Mouse (Mus musculus): ENCODE results near the gene Igdcc3. TPM values are rescaled to one million over a fixed set of nuclear protein-coding genes. Genes with fewer than 3 reads are reported as not detected.

Igdcc3 gene
- polyA plus RNA-seq, 1 experiment from 2014 or later = 208 TPM

DNA sequence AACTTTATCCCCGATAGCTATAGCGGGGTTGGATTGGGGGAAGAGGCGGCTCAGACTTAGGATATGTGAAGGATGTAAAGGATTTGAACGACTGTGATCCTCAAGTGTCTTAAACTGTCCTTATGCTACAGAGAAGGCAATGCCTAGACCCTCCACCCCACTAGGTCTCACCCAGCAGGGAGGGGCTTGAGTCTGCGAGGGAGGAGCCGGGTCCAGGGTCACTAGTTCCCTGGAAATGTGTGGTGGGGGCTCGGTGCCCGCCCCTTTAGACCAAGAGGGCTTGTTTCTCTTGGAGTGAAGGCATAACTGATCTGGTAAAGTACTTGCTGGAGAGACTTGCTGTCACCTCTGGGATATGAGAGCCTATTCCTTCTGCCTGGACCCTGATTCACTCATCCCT is 1.4 kb downstream of the Igdcc3 start:
- Histone ChIP-seq H3K27me3 (ENCODE audit: poor library complexity, severe bottlenecking) (peaks cover 29% of the 10 kb centered on the region), H3K4me1 (peaks cover 85% of the 10 kb centered on the region), H3K4me3 (peak overlapping the region; percentile 80), H3K9me3 (no peaks in the 10 kb centered on the region), H3K36me3 (replicated peaks) (peaks cover 48% of the 10 kb centered on the region), H3K27ac (peak overlapping the region; percentile 97)
- DNase-seq (ENCODE audit: extremely low spot score, low spot score) = peak; percentile 59
- 0% methylated on average over 8 of the region's 8 CpGs for WGBS

DNA sequence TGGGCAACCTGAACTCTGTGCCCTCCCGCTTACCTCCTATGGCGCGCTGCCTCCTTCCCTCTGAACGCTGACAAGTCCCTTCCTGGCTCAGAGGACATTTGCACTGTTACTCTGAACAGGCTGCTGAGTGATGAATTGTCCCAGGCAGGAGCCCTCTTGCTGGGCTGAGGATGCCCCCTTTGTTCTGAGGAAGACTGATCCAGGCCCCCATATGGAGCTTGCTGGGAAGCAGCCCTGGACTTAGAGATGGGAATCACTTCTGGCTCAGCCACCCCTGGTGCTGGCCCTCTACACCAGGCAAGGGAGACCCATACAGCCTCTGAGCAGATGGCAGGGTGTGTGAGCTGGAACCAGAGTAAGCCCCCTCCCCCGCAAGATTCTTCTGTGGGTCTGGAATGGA is 5.0 kb downstream of the Igdcc3 start:
- peak overlapping the region; percentile 65 for H3K27ac ChIP-seq
- H3K36me3 ChIP-seq (replicated peaks) = peaks cover 84% of the 10 kb centered on the region
- WGBS = 44% methylated on average over 5 of the region's 5 CpGs

DNA sequence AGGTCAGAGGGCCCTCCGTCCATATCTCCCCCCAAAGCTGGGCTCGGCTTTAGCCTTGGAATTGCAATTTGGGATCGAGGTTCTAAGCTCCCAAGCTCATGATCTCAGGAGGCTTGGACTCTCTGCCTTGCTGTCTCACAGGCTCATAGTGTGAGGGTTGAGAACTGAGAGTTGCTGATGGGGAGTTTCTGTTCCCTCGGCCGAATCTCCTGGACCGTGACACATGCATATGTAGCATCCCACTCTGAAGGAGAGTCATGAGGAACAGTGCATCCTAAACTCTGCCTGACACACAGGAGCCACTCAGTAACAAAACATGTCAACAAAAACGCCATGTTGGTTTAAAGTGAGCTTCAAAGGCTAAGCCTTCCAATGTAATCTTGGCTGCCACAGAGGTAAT is 7.5 kb downstream of the Igdcc3 start:
- Histone ChIP-seq H3K4me1 (peaks cover 99% of the 10 kb centered on the region), H3K27me3 (ENCODE audit: poor library complexity, severe bottlenecking) (no peaks in the 10 kb centered on the region), H3K4me3 (no peak overlapping the region), H3K36me3 (replicated peaks) (peaks cover 98% of the 10 kb centered on the region), H3K9me3 (no peaks in the 10 kb centered on the region), H3K27ac (peak overlapping the region; percentile 17; the same call in 1 of the 2 replicates)
- DNase-seq (ENCODE audit: extremely low spot score, low spot score) = no peak
- WGBS = 85% methylated on average over 7 of the region's 7 CpGs

More for the DNA sequence above, 5.0 kb downstream of the Igdcc3 start:
- peaks cover 92% of the 10 kb centered on the region for H3K4me1 ChIP-seq
- H3K9me3 ChIP-seq = no peaks in the 10 kb centered on the region
- H3K27me3 ChIP-seq (ENCODE audit: poor library complexity, severe bottlenecking) = 0 out of 2 replicates have a peak, but pooled peaks cover 7% of the 10 kb centered on the region
- H3K4me3 ChIP-seq = peak overlapping the region; percentile 0; the same call in 1 of the 2 replicates
- no peak for DNase-seq (ENCODE audit: extremely low spot score, low spot score)

DNA sequence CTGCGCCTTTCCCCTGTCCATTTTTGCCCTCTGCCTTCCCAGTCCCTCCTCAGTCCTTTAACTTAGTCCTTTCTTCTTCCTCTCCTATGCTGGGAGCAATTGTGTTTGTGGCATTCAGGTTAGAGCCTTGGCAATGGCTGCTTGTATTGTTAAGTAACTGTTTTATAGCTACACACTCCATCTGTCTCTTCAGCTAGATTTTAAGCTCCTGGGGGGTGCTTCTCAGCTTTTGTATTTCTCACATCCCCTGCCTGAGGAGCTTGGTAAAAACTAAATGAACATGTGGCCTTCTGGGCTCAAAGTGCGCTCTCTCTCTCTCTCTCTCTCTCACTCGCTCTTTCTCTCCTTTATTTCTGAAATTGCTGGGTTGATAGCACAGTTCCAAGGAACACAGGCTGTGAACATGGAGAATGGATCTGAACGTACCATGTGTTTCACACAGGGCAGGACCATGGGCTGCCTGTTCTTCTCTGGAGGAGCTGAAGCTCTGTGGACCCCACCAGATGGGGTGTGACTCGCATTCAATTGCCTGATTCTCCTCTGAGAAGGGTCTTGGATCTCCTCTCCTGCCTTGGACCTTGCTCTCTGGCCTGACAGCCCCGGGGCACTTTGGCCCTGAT is 11.8 kb downstream of the Igdcc3 start:
- no peak for DNase-seq (ENCODE audit: extremely low spot score, low spot score)
- H3K27ac ChIP-seq = peak overlapping the region; percentile 92
- peaks cover 98% of the 10 kb centered on the region for H3K36me3 ChIP-seq (replicated peaks)
- H3K27me3 ChIP-seq (ENCODE audit: poor library complexity, severe bottlenecking) = no peaks in the 10 kb centered on the region
- 23% methylated on average over 6 of the region's 6 CpGs for WGBS
- peak overlapping the region; percentile 36 for H3K4me3 ChIP-seq
- H3K9me3 ChIP-seq = no peaks in the 10 kb centered on the region
- H3K4me1 ChIP-seq = peaks cover 99% of the 10 kb centered on the region

DNA sequence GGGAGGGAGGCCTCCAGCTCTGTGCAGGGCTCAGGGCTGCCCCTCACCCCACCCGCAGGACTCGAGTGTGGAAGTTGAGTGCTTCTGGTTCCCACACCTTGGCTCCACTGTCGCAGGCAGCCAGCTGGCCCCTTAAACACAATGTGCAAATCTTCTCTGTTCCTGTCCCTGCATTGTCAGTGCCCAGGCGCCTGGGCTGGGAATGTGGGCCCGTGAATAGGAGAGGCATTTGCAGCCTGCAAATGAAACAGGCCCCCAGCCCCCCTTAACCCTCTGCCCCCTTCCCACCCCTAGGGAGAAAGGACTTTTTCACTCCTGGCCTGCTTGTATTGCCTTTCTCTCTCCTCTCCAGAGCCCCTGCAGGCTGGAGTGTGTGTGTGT is 12.3 kb downstream of the Igdcc3 start:
- Histone ChIP-seq H3K36me3 (replicated peaks) (peaks cover 98% of the 10 kb centered on the region), H3K4me1 (peaks cover 99% of the 10 kb centered on the region), H3K27ac (peak overlapping the region; percentile 92), H3K27me3 (ENCODE audit: poor library complexity, severe bottlenecking) (no peaks in the 10 kb centered on the region), H3K9me3 (no peaks in the 10 kb centered on the region), H3K4me3 (peak overlapping the region; percentile 36)
- WGBS = 2% methylated on average over 5 of the region's 5 CpGs
- DNase-seq (ENCODE audit: extremely low spot score, low spot score) = peak; percentile 77

DNA sequence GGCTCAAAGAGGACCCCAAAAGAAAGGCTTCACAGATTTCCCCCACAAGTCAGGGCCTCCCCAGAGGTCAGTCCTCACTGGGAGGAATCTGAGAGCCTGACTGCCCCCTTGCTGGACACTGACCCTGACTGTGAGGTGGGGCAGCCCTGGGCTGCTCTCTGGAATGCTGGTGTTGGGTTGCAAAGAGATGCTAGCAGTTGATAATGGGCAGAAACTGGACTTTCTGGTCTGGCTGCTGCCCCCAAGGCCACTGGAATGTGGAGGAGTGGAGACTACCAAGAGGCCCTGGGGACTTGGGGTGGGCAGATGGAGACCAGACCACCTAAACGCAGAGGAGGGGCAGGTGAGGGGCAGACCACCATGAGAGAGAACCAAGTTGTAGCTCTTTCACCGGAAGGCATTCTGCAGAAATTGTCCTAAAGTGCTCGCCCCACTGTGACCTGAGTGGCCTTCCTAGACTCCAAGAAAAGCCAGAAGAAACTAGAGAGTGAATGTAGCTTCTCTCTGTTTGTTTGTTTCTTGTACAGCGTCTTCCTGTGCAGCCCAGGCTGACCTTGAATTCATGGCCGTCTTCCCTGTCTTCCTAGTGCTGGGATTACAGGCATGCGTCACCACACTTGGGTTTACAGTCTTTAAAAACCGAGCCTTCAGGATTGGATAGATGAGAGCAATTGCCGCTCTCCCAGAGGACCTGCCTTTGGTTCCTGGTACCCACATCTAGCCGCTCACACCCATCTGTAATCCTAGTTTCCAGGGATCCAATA is 13.9 kb downstream of the Igdcc3 start:
- Histone ChIP-seq H3K36me3 (replicated peaks) (peaks cover 96% of the 10 kb centered on the region), H3K4me1 (peaks cover 99% of the 10 kb centered on the region), H3K27ac (peak overlapping the region; percentile 92), H3K4me3 (peak overlapping the region; percentile 16; the same call in 1 of the 2 replicates), H3K9me3 (no peaks in the 10 kb centered on the region), H3K27me3 (ENCODE audit: poor library complexity, severe bottlenecking) (no peaks in the 10 kb centered on the region)
- no peak for DNase-seq (ENCODE audit: extremely low spot score, low spot score)
- WGBS = 70% methylated on average over 9 of the region's 9 CpGs

DNA sequence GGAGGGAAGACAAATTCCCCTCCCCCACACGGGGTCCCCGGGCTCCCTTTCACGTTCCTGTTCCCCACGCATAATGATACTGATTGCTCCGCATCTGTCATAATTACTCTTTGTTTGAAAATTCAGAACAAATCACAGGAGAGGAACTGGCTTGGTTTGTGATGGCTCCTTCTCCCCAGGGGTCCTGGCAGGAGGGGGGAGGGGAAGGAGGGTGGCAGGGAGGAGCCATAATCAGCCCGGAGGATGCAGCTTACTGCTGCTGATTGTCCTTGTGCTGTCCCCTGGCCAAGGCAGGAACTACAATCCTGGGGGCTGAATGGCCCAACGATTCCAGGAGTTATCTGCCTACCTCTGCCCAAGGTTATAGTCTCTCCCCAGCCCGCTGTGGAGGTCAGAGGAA is 15.6 kb downstream of the Igdcc3 start:
- peak overlapping the region; percentile 92 for H3K27ac ChIP-seq
- H3K4me3 ChIP-seq = peak overlapping the region; percentile 24; the same call in 1 of the 2 replicates
- peaks cover 4% of the 10 kb centered on the region for H3K27me3 ChIP-seq (ENCODE audit: poor library complexity, severe bottlenecking)
- H3K36me3 ChIP-seq (replicated peaks) = peaks cover 85% of the 10 kb centered on the region
- WGBS = 7% methylated on average over 8 of the region's 8 CpGs
- no peaks in the 10 kb centered on the region for H3K9me3 ChIP-seq
- peaks cover 100% of the 10 kb centered on the region for H3K4me1 ChIP-seq
- no peak for DNase-seq (ENCODE audit: extremely low spot score, low spot score)

DNA sequence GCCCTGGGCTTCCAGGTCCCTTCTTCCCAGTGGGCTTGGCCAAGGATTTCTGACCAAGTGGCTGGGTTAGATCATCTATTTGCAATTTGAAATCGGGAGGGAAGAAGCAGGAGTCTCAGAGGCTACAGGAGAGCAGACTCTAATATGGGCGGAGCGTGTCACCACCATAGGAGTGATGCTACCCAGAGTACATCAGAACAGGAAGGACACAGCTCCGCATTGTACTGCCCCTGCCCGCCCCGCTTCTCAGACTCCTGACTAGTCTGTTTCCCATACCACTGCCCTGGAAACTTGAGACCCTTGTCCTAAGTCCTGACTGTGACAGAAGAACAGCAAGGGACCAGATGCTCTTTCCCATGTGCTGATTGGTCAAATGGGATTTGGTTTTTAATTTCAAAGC is 16.6 kb downstream of the Igdcc3 start:
- DNase-seq (ENCODE audit: extremely low spot score, low spot score) = no peak
- peaks cover 11% of the 10 kb centered on the region for H3K27me3 ChIP-seq (ENCODE audit: poor library complexity, severe bottlenecking)
- no peaks in the 10 kb centered on the region for H3K9me3 ChIP-seq
- peak overlapping the region; percentile 92 for H3K27ac ChIP-seq
- no peak overlapping the region for H3K4me3 ChIP-seq
- peaks cover 77% of the 10 kb centered on the region for H3K36me3 ChIP-seq (replicated peaks)
- WGBS = 29% methylated on average over 6 of the region's 6 CpGs
- peaks cover 100% of the 10 kb centered on the region for H3K4me1 ChIP-seq

DNA sequence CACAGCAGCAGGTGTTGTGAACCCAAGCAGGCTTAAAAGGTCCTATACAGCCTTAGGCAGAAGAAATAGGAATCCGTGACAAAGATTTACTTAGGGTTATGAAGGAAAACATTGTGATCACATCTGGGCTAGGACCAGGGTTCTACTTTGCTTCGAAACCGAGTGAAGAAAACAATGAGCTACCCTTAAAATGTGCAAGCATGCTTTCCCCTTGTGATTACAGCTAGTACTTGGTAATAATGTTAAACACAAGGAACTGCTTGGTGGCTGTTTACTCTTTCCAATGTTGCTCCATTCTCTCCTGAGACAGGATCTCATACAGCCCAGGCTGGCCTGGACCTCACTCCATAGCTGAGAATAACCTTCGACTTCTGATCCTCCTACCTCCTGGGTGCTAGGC is 20.2 kb downstream of the Igdcc3 start:
- H3K4me3 ChIP-seq = peak overlapping the region; percentile 50
- 7% methylated on average over 4 of the region's 4 CpGs for WGBS
- H3K4me1 ChIP-seq = peaks cover 99% of the 10 kb centered on the region

DNA sequence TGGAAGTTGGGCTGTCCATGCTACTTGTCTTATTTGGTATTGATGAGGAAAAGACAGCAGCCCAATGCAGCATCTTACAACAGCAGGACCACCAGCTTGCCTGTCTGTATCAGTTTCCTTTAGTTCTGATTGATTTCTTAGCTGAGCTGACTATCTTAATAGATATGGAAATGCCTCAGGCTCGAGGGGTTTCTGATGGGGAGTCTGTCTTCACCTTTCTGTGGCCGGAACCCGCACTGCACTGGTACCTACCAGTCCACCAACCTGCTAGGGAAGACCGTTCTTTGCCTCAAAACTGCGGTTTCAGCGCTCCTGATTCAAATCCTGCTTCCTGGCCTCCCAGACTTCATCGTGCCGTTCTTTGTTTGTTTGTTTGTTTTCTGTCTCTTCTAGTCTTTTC is 20.9 kb downstream of the Igdcc3 start:
- peaks cover 99% of the 10 kb centered on the region for H3K4me1 ChIP-seq
- H3K4me3 ChIP-seq = peak overlapping the region; percentile 50
- H3K36me3 ChIP-seq (replicated peaks) = peaks cover 65% of the 10 kb centered on the region

More for the DNA sequence above, 20.2 kb downstream of the Igdcc3 start:
- DNase-seq (ENCODE audit: extremely low spot score, low spot score) = no peak
- Histone ChIP-seq H3K27ac (peak overlapping the region; percentile 97), H3K27me3 (ENCODE audit: poor library complexity, severe bottlenecking) (peaks cover 18% of the 10 kb centered on the region), H3K9me3 (no peaks in the 10 kb centered on the region; the same call in 1 of the 2 replicates), H3K36me3 (replicated peaks) (peaks cover 65% of the 10 kb centered on the region)

DNA sequence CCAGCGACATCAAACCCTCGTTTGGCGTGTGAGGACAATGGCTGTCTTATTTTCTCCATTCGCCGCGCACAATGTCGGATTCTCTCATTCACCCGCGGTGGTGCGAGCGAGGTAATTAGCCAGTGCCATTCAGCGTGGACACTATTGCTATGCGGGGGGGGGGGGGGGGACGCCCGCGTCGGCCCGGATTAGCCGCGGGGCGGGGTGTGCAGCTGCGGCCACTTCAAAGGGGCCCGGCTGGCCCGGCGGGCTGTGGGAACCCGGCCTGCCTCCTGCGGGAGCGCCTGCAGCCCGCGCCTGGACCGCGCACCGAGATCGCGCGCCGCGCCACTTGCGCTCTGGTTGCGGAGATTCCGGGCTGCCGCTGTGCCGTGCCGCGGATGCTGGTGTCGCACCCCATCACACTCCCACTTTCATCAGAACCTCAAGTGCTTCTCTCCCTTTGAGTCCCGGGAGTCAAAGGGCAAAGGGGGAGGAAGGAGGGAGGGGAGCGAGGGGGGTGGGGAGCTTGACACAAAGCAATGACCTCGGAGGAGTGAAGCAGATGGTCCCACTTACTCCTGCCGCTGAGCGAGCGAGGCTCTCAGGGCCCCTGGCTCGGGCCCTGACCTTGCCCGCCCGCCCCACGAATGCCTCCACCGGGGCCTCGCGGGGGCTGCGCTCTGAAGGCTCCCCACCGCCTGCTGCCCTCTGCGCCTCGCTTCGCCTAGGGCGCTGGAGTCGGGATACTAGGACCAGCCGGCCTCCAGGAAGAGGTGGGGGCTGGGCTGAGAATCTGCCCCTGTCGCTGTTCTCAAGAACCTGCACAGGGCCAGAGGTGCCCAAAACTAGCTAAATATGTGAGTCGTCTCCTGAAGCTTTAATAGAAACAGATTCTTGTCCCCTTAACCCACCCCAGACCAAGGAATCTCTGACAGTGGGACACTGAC is 22.0 kb downstream of the Igdcc3 start:
- peaks cover 60% of the 10 kb centered on the region for H3K36me3 ChIP-seq (replicated peaks)
- H3K27me3 ChIP-seq (ENCODE audit: poor library complexity, severe bottlenecking) = peaks cover 18% of the 10 kb centered on the region
- peak overlapping the region; percentile 50 for H3K4me3 ChIP-seq
- H3K27ac ChIP-seq = peak overlapping the region; percentile 97
- WGBS = under 1% methylated on average over 65 of the region's 69 CpGs
- DNase-seq (ENCODE audit: extremely low spot score, low spot score) = peak; percentile 91
- H3K4me1 ChIP-seq = peaks cover 99% of the 10 kb centered on the region
- no peaks in the 10 kb centered on the region; the same call in 1 of the 2 replicates for H3K9me3 ChIP-seq

More for the DNA sequence above, 20.9 kb downstream of the Igdcc3 start:
- DNase-seq (ENCODE audit: extremely low spot score, low spot score) = no peak
- H3K27ac ChIP-seq = peak overlapping the region; percentile 97
- H3K9me3 ChIP-seq = no peaks in the 10 kb centered on the region; the same call in 1 of the 2 replicates
- H3K27me3 ChIP-seq (ENCODE audit: poor library complexity, severe bottlenecking) = peaks cover 18% of the 10 kb centered on the region
- 4% methylated on average over 8 of the region's 8 CpGs for WGBS

DNA sequence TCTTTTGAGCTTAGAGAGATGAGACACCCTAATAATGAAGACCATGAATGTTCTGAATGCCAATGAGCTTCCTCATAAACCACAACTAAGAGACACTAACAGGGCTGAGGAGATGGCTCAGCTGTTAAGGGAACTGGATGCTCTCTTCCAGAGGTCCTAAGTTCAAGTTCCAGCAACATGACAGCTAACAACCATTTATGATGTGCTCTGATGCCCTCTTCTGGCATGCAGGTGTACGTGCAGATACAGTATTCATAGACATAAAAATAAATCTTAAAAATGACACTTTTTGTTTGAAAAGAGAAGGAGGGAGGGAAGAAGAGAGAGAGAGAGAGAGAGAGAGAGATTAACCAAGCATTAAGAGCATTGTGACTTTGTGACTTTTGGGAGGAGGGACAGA is 23.9 kb downstream of the Igdcc3 start:
- H3K27me3 ChIP-seq (ENCODE audit: poor library complexity, severe bottlenecking) = peaks cover 18% of the 10 kb centered on the region
- 13% methylated on average over 1 of the region's 1 CpGs for WGBS
- peaks cover 59% of the 10 kb centered on the region for H3K36me3 ChIP-seq (replicated peaks)
- peaks cover 99% of the 10 kb centered on the region for H3K4me1 ChIP-seq
- H3K4me3 ChIP-seq = no peak overlapping the region
- peak overlapping the region; percentile 72 for H3K27ac ChIP-seq
- no peak for DNase-seq (ENCODE audit: extremely low spot score, low spot score)
- H3K9me3 ChIP-seq = no peaks in the 10 kb centered on the region; the same call in 1 of the 2 replicates
